Mouse (Mus musculus) adrenal gland, adult 8-10 months (tissue): ENCODE data around the gene Ctsl. TPM values are rescaled to one million over a fixed set of nuclear protein-coding genes. Genes with fewer than 3 reads are reported as not detected.

Experiments used
- DNase-seq: peaks from one replicate; pipeline ENCODE4 v3.0.0; 2022
- total RNA-seq, 4 experiments: library from RNA; stranded (reverse); gene quantifications; 2 replicates each; pipeline ENCODE4 v1.2.4; 2022

The Ctsl gene
- total RNA-seq, 4 experiments from 2014 or later = 197 to 449 (median 314) TPM

GRCm38 (mm10) chr13:64369805-64370172 is 901 bp downstream of the Ctsl start:
- DNase-seq = no peak

DNA sequence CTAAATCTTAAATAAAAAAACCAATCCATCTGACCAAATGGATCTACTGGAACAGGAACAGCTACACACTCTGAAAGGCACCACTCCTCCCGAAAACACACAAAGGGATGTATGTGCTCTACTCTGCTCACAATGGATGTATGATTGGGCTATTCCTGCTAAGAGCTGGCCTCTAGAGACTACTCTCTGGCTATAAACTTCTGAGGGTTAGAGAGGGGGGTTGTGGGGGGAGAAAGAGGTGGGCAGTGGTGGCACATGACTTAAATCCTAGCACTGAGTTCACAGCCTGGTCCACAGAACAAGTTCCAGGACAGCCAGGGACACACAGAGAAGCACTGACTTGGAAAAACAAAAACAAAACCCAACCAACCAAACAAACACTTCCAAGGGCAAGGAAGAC is 2.1 kb downstream of the Ctsl start:
- DNase-seq = no peak

- no peak for DNase-seq
These were observed 3.1 kb downstream of the Ctsl start for GRCm38 (mm10) chr13:64367615-64368014.

DNA sequence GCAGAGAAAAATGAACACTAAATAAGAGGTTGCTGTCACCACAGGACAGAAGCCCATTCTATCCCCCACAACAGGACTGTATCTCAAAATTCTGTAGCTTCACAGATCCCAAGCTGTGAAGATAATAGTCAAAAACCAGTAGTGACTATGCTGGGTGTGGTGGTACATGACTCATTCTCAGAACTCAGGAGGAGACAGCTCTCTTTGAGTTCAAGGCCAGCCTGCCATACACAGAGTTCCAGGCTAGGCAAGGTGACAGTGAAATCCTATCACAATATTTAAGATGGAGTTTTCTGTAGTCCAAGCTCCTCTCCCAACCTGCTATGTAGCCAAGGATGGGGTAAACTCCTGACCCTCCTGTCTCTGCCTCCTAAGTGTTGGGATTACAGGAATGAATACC is 5.4 kb downstream of the Ctsl start:
- no peak for DNase-seq

DNA sequence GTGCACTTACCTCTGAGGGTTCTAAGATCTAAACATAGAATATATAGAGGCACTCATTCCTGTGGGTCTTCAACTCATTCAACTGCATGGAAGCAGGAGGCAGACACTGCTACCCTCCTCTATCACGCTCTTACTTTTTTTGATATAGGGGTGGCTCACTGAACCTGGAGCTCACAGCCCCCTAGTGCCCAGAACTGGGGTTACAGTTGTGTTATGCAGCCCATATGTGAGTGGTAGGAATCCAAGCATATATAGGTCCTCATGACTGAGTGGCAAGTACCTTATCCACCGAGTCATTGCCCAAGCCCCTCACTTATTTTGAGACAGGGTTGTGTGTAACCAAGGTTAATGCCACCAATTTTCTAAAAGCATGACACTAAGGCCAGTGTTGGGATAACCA is 6.4 kb downstream of the Ctsl start:
- no peak for DNase-seq

- DNase-seq = no peak
These were observed 8.6 kb downstream of the Ctsl start for GRCm38 (mm10) chr13:64362139-64362538.

GRCm38 (mm10) chr13:64361020-64361419 is 9.7 kb downstream of the Ctsl start:
- no peak for DNase-seq

DNA sequence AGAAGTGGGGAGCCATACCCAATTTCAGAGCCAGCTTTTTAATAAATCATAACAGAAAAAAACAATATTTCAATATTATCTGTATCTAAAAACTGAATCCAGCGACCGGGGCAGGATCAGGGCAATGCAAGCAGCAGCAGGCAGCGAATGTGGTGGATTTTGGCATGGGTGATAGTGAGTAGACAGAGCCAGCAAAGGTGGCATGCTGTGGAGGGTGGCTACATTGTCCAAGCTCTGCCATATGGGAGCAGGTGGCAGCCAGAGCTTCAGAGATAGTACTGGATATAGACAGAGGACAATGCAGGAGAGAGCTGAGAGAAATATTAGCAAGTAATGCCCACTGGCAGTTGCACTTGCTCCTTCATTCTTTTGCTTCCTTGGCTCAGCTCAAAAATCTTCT is 11.0 kb downstream of the Ctsl start:
- DNase-seq = no peak

DNA sequence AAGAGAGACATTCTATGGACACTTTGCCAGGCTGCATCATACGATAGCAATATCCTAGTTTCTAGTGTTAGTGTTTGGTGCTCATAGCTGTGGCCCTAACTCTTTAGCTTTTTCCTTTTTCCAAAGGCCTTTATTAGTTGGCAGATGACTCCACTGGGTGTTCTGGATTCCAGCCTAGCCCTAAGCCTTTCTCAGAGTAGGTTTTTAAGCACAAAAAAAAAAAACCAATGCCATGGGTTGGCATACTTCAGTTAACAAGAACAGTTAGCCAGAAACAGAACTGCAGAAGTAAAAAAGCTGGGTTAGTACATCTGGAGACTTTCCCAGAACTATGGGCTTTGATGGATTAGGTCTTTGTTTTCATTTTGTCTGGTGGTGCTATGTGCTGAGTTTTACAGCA is 12.2 kb downstream of the Ctsl start:
- DNase-seq = no peak

- no peak for DNase-seq
These were observed 13.3 kb downstream of the Ctsl start for GRCm38 (mm10) chr13:64357389-64357788.

- peak; percentile 55 for DNase-seq
These were observed 21.2 kb downstream of the Ctsl start for GRCm38 (mm10) chr13:64349474-64349873.

- no peak for DNase-seq
These were observed 26.6 kb downstream of the Ctsl start for GRCm38 (mm10) chr13:64344082-64344501.

DNA sequence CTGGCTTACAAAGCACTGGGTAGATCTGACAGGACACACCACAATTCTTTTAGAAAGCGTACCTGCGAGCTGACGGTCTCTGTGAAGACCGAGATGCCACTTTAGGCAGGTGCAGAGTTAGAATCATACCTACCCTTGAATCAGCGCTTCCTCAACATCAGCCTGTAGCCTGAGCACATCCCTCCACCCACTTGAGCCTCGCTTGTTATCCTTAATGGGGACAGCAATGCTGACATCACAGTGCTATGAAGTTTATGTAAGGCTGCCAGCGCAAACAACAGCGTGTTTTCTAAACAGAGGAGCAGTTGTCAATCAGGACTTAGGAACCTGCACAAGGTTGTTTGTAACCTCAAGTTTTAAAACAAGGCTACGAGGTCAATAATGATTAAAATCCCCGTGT is 27.1 kb downstream of the Ctsl start:
- DNase-seq = no peak

- no peak for DNase-seq
These were observed 35.1 kb downstream of the Ctsl start for GRCm38 (mm10) chr13:64335546-64336132.

GRCm38 (mm10) chr13:64333102-64333501 is 37.6 kb downstream of the Ctsl start:
- no peak for DNase-seq

DNA sequence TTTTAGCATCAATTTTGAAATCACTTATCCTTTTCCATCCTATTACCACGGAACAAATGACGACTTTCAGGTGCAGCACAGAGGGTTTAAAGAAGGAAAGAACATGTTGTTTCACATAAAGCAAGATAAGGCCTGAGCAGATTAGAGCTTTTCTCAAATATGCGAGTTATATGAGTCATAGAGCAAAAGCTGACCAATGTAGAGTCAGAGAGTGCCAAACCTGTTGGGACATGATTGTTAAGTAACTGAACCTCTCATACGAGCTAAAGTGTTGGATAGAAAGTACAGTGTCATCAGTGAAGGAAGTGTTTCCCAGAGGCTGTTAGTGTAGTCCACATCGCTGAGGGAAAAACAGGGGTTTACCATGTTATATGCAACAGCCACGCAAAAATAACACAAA is 38.4 kb downstream of the Ctsl start:
- DNase-seq = no peak

GRCm38 (mm10) chr13:64322561-64323281 is 48.0 kb downstream of the Ctsl start:
- no peak for DNase-seq

DNA sequence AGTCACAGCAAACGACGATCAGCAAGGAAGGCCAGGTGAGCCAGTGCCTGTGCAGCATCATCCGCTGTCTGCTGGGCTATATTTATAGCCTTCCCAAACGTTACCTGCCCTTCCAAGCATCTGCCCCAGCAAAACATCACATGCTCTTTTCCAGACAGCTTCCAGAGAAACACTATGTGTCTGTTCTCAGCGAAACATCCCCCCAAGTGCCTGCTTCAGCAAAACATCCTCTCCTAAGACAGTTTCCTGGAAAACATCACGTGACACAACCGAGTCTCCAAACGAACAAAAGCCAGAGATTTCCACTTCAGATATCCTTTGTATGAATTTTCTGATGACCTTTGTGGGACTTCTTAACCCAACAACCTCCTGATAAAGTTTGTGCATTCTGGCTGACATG is 50.4 kb downstream of the Ctsl start:
- DNase-seq = no peak

GRCm38 (mm10) chr13:64319782-64320181 is 50.9 kb downstream of the Ctsl start:
- DNase-seq = no peak

GRCm38 (mm10) chr13:64318355-64318754 is 52.3 kb downstream of the Ctsl start:
- peak; percentile 42 for DNase-seq

DNA sequence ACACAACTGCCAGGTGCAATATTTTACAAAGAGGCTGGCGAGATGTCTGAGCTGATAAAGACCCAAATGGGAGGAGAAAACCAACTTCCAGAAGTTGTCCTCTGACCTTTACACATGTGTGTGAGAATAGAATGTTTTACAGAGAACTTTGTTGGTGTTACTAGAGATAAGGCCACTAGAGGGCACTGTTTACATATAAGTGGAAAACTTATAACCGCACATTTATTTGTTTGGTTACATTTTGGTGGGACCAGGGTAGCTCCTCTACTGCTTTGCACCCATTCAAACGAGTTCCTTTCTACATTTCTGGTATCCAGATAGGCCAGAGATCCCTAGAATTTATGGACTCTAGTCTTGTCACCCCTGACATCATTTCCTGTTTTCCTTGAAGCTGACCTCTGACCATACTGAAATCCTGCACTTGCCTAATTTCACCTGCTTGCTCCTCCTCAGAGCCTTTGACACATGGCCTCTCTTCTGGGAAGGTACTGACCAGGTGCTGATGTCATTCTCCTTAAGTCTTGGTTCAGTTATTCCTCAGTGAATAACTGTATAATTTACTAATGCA is 55.1 kb downstream of the Ctsl start:
- no peak for DNase-seq

DNA sequence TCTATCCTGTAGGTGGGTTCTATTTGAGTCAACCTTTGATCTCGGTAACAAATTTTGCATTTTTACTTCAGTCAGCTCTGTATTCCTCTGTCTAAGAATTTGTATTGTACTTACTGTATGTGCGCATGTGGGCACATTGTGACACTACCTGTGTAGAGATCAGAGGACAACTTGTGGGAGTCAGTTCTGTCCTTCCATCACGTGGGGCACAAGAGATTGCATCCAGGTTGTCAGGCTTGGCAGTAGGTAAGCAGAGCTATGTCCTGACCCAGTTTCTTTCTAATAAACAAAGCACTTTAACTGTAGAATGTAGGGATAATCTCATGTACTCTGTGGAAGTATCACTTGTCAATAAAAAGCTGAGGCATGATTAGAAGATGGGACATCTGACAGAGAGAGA is 56.6 kb downstream of the Ctsl start:
- DNase-seq = no peak

DNA sequence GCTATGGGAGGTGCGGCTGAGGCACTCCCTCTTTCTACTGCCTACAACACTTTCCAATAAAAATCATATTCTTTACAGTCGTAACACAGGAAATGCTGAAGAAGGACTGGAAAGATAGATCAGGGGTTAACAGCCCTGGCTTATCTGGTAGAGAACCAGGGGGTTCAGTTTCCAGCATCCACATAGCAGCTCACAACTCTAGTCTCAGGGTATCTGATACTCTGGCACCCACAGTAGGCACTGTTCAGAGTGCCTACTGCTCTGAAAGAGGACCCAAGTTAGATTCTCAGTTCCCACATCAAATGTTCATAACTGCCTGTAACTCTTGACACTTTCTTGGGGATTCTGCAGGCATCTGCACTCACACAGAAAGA is 57.8 kb downstream of the Ctsl start:
- no peak for DNase-seq
